Mouse (Mus musculus) left cerebral cortex, adult 11 months (tissue): ENCODE data around the gene Fam234a.
"Not testable (repeated sequence)": the region's sequence is repeated elsewhere in the genome, so short reads cannot be mapped to it uniquely, and the experiment has no call there.

ENCODE experiments used
- DNase-seq: peaks from one replicate; pipeline ENCODE4 v3.0.0; 2022; ENCODE audit warnings: low spot score

The Fam234a gene

DNA sequence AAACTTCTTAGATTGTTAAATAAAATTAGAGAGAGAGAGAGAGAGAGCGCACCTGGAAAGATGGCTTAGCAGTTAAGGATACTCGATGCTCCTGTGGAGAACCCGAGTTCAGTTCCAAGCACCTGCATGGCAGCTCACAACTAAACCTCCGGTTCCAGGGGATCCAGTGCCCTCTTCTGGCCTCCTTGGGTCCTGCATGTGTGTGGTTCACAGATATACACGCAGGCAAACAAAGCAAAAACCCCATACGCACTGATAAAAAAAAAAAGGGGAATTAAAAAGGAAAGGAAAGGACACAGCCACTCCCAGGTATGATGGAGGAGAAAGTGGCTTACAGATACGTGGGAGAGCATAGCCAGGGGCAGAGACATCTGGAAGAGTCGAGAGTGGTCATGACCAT, 11.2 kb downstream of the Fam234a start:
- no peak for DNase-seq

GRCm38 (mm10) chr17:26231156-26231555, 12.9 kb downstream of the Fam234a start:
- DNase-seq, result no peak

DNA sequence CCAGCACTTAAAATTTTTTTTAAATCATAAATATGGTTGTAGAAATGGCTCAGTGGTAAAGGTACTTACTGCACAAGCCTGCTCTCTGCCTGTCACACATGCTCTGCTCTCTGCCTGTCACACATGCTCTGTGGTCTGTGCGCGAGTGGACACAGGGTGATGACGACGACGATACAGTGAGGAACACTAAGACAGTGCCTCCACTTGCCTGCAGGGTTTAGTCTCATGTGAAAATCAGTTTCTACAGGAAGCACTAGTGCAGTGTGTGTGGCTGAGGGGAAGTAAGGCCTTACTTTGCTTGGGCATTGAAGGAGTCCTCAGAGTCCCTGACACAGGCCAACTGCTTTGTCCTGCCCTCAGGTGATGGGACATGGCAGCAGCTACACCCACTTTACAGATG, 14.3 kb downstream of the Fam234a start:
- DNase-seq, result no peak

DNA sequence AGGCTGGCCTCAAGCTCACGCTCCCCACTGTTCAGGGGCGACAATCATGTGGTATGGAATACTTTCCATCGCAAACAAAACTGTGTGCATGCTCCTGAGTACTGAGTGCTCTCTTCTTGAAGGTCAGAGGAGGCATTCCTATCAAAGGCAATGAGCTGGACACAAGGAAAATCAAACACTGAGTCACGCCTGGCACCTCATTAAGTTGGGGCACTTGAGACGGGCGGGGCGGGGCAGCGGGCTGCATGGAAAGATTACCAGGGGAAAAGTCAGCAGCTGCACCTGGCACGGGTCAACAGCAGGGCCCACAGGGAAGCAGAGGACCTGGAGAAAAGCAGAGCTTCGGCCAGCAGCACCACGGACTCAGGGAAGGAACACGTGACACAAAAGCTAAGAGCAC, 18.9 kb downstream of the Fam234a start:
- no peak for DNase-seq

- DNase-seq, result no peak
Observed at GRCm38 (mm10) chr17:26221508-26221907, 22.5 kb downstream of the Fam234a start.

DNA sequence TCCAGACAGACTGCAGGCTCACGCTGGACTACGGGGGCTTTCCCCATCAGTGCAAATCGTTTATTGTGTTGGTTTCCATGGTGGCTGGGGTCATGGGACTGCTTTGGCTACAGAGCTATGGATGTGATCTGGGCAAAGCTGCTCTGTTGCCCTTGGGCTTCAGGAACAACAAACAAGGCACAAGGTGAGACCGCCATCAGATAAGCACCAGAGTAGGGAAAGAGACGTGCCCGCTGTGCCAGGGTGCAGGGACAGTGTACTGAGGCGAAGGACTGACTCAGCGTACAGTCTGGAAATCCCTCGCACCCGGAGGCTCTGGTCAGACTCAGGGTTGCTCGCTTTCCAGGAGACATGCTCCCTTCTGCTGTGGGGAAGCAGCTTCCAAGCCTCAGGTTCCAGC, 31.4 kb downstream of the Fam234a start:
- DNase-seq, result no peak

DNA sequence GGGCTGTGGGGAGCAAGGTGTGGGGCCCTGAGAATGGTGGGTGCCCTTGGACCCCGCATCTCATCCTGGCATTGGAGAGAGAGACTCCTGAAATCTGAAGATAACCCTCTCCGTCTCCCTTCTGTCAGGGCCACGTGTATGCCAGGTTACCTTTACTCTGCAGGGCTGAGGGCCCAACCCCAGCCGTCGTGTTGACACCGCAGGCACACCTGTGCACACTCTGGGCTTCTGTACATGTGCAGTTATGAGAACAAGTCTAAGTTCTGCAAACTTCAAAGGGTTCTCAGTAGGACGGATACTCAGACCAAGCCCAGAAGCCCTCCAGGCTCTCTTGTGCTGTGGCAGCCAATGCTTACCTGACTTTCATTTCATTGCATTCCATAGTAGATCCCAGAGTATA, 31.8 kb downstream of the Fam234a start:
- no peak for DNase-seq

GRCm38 (mm10) chr17:26207686-26208085, 36.4 kb downstream of the Fam234a start, which contains the start of gene Arhgdig:
Arhgdig (minus strand) TSS chr17:26207786.
- DNase-seq, result no peak

- DNase-seq, result no peak
Observed at GRCm38 (mm10) chr17:26206392-26206791, 37.6 kb downstream of the Fam234a start.

DNA sequence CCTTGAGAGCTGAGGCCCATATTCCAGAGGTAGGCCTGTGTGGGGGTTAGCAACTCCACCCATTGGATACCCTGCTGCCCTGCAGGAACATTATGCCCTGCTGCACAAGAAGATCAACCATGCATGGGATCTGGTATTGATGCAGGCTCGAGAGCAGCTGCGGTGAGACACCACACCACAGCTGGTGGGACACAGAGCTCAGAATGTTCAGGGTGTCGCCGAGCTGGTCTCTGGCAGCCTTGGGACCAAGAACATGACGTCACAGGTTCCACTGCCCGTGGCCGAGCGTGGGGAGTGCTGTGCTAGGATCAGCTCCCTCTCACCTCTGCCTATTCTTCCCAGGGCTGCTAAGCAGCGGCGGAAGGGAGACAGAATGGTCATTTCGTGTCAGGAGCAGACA, 39.3 kb downstream of the Fam234a start:
- no peak for DNase-seq

GRCm38 (mm10) chr17:26203321-26203811, 40.7 kb downstream of the Fam234a start:
- DNase-seq, result peak; percentile 62

DNA sequence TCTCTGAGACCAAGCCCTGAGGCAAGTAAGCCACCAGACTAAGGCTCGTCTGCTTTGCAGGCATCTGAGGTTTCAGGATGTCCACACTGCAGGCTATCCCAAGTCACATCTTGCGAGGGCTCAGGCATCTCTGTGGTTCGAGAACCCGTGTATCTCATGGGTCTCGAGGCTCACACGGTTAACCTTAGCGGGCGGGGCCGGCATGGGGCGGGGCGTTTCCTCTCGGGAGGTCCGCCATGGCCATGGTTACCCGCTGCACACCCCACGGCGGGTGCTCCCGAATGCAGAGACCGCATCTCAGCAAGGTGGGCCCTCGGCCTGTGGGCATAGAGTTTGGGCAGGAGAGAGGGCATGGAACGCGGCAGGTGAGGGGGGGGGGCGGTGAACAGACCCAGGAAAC, 41.3 kb downstream of the Fam234a start, which contains the start of gene Rgs11:
TSS of gene Rgs11 (plus strand) at position 215 of the 400 bp plus-strand sequence.
- DNase-seq, result no peak

GRCm38 (mm10) chr17:26201998-26202397, 42.0 kb downstream of the Fam234a start:
- DNase-seq, result no peak

GRCm38 (mm10) chr17:26200831-26201705, 43.0 kb downstream of the Fam234a start:
- no peak for DNase-seq

- no peak for DNase-seq
Observed at GRCm38 (mm10) chr17:26198892-26199291, 45.1 kb downstream of the Fam234a start, which contains the start of gene Pdia2. Pdia2 (minus strand) TSS chr17:26199087.

DNA sequence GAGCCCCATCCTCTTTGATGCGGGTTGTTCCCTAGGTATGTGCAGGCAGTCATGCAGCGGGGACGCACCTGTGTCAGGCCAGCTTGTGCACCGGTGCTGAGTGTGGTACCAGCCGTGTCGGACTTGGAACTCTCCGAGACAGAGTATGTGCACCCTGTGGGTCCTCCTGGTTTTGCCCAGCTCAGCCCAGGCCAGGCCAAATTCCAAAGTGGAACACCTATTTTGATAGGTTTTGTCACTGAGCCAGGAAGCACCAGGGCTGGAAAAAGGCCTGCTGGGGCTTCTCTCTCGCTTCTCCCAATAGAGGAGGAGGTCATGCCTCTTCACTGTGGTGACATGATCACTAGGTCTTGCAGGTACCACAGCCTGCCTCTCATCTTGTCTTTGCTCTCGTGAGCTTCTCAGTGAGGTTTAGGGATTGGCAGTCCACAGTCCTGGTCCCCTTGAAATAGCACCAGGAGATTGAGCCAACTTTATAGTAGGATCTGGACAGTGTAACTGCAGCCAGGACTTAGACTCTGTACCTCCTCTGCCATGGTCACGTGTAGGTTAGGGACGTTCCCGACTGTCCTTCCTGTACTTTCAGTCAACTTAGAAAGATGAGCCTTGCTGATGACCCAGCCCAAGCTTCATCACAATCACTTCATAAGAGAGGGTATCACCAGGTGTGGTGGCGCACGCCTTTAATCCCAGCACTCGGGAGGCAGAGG, 51.4 kb downstream of the Fam234a start:
- no peak for DNase-seq

DNA sequence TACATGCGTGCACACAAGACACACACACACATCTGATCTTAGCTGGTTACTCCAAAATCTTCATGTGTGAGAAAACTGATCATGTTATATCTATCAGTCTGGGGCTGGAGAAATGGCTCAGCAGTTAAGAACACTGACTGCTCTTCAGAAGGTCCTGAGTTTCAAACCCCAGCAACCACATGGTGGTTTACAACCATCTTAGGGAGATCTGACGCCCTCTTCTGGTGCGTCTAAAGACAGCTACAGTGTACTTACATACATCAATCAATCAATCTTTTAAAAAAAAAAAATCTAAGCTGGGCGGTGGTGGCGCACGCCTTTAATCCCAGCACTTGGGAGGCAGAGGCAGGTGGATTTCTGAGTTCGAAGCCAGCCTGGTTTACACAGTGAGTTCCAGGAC, 52.6 kb downstream of the Fam234a start:
- not testable (repeated sequence) for DNase-seq

DNA sequence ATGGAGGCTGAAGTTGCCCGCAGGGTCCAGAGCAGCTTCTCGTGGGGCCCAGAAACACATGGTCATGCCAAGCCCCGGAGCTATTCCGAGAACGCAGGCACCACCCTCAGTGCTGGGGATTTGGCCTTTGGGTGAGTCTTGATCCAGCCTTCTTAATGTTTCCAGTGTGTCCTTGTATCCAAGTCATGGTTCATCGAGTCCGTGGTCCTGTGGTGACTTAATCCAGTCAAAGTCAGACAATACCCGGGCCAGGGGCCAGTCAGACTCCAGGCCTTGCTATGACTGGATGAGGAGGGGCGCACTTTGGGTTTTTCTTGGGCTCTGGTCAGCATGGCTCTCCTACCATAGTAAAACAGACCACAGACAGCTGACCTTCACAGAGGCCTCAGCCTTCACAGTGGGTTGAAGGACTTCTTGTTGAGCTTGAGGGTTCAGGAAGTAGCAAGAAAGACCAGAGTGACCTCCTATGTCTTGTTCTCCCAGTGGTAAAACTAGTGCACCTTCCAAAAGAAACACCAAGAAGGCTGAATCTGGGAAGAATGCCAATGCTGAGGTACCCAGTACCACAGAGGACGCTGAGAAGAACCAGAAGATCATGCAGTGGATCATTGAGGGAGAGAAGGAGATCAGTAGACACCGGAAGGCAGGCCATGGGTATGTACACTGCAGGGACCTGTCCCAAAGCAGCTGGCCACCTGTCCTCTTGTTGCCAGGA, 55.8 kb downstream of the Fam234a start:
- no peak for DNase-seq

- no peak for DNase-seq
Observed at GRCm38 (mm10) chr17:26187592-26187991, 56.5 kb downstream of the Fam234a start.

DNA sequence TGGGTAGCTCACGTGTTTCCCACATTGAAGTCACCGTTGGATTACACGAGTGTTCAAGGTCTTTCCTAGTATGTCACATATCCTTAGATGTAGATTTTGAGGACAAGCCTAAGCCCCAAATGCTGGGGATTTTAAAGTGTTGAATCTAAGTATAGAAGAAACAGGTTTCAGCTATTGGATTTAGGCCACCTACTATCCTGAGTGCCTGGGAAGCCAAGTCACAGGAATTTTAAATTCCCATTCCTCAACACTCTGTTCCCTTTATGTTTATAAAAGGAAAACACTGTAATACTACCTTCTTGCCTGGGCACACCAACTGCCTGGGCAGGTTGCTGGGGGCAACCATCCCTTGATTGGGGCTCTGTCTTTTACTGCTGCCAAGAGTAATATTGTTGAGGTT, 62.9 kb downstream of the Fam234a start:
- DNase-seq, result no peak

DNA sequence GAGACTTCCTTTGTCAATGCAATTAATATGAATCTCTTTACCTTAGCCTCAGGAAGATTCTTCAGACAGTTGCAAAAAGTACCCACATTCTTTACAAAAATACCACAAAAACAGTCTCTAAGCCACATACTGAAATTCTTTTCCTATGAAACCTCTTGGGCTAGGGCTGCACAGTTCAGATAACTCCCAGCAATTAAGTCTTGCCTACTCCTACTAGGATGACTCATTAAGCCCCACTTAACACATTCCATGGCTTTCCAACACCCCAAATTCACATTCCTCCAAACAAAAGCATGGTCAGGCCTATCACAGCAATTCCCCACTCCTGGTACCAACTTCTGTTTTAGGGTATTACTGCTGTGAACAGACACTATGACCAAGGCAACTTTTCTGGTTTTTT, 65.4 kb downstream of the Fam234a start:
- no peak for DNase-seq

DNA sequence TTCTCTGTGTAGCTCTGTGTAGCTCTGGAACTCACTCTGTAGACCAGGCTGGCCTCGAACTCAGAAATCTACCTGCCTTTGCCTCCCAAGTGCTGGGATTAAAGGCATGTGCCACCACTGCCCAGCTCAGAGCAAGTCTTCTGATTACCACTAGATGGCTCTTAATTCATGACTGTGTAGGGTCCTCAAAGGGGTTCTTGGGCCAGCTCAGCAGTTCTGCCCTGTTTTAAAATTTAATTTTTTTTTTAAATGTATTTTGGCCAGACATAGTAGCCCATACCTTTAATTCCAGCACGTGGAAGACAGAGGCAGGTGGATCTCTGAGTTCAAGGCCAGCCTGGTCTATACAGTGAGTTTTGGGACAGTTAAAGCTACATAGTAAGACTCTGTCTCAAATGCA, 68.8 kb downstream of the Fam234a start:
- DNase-seq, result not testable (repeated sequence)
